Mouse (Mus musculus) midbrain, embryonic 12.5 days (tissue): Measurements from ENCODE around the gene Obscn. TPM values are rescaled to one million over a fixed set of nuclear protein-coding genes. Genes with fewer than 3 reads are reported as not detected.

ENCODE experiments used
- ATAC-seq: fragments of 200-750 bp; cut with Nextera tagmentation; 2 replicates; pipeline ENCODE4 v1.8.0; 2017; ENCODE audit warnings: low read depth, moderate TSS enrichment, moderate library complexity; ENCODE audit not compliant: low FRiP score
- H3K27ac ChIP-seq: fragments of 300-500 bp; sonication (generic); replicated peaks from 2 replicates; pipeline ENCODE4 v1.5.1; 2016; ENCODE audit warnings: mild to moderate bottlenecking
- H3K27me3 ChIP-seq: fragments of 300-500 bp; sonication (generic); 2 replicates; pipeline ENCODE4 v1.6.1; 2016; ENCODE audit warnings: mild to moderate bottlenecking
- H3K36me3 ChIP-seq: fragments of 300-500 bp; sonication (generic); 2 replicates; pipeline ENCODE4 v1.6.1; 2016
- H3K4me1 ChIP-seq: fragments of 300-500 bp; sonication (generic); 2 replicates; pipeline ENCODE4 v1.6.1; 2016
- H3K4me2 ChIP-seq: fragments of 300-500 bp; sonication (generic); replicated peaks from 2 replicates; pipeline ENCODE4 v1.6.1; 2016; ENCODE audit warnings: mild to moderate bottlenecking, moderate library complexity
- H3K4me3 ChIP-seq: fragments of 300-500 bp; sonication (generic); 2 replicates; pipeline ENCODE4 v1.5.1; 2016; ENCODE audit warnings: mild to moderate bottlenecking
- H3K9ac ChIP-seq: fragments of 300-500 bp; sonication (generic); replicated peaks from 2 replicates; pipeline ENCODE4 v1.6.1; 2016; ENCODE audit warnings: mild to moderate bottlenecking, moderate library complexity
- H3K9me3 ChIP-seq: fragments of 300-500 bp; sonication (generic); 2 replicates; pipeline ENCODE4 v1.6.1; 2016; ENCODE audit warnings: mild to moderate bottlenecking
- WGBS: fragments of 180-500 bp; shearing (Covaris S2); methylation state at CpG from one replicate; pipeline ENCODE4 v1.1.7; 2016; 5-methylcytosine and 5-hydroxymethylcytosine counted together
- polyA plus RNA-seq: library from polyadenylated mRNA; unstranded; fragments of >200 nt; fragmentation: Nextera tagmentation; extraction: Ambion mirVana; gene quantifications from 2 replicates; pipeline ENCODE4 v1.2.1, GENCODE M21; 2016

Obscn gene
- polyA plus RNA-seq, 1 experiment from 2014 or later = 0.14 TPM

DNA sequence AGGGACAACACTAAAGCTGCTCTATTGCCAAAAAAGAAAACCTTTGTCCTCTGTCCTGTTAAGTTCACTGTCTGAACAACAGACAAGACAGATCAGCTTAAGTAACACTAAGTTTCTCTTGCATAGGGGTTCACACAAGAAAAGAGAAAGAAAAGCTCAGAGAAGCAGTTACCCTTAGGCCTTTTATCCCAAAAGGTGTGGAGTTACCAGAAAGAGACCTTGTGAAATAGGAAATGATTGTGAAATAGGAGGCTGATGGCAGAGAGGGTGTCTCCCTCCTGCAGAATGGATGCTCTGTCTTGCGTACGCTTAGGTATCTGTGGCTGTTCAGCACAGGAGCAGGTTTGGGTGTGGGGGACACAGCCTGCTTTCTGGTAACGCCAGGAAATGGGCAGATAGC, 157.0 kb downstream of the Obscn start:
- Histone ChIP-seq H3K9me3 (no peaks in the 10 kb centered on the region), H3K27ac (no peak overlapping the region), H3K9ac (peak overlapping the region; percentile 97), H3K27me3 (no peaks in the 10 kb centered on the region), H3K36me3 (peaks cover 29% of the 10 kb centered on the region), H3K4me1 (peaks cover 41% of the 10 kb centered on the region), H3K4me2 (peak overlapping the region; percentile 95), H3K4me3 (peak overlapping the region; percentile 95)
- WGBS = 88% methylated on average over 3 of the region's 3 CpGs
- ATAC-seq = no peak

GRCm38 (mm10) chr11:58978706-58979030, 157.5 kb downstream of the Obscn start:
- H3K4me2 ChIP-seq = peak overlapping the region; percentile 95
- no peaks in the 10 kb centered on the region for H3K9me3 ChIP-seq
- 3% methylated on average over 5 of the region's 5 CpGs for WGBS
- H3K4me1 ChIP-seq = peaks cover 45% of the 10 kb centered on the region
- H3K9ac ChIP-seq = peak overlapping the region; percentile 97
- H3K4me3 ChIP-seq = peak overlapping the region; percentile 95
- ATAC-seq = no peak; the same call in 1 of the 2 replicates
- no peaks in the 10 kb centered on the region for H3K27me3 ChIP-seq
- no peak overlapping the region for H3K27ac ChIP-seq
- H3K36me3 ChIP-seq = peaks cover 24% of the 10 kb centered on the region

DNA sequence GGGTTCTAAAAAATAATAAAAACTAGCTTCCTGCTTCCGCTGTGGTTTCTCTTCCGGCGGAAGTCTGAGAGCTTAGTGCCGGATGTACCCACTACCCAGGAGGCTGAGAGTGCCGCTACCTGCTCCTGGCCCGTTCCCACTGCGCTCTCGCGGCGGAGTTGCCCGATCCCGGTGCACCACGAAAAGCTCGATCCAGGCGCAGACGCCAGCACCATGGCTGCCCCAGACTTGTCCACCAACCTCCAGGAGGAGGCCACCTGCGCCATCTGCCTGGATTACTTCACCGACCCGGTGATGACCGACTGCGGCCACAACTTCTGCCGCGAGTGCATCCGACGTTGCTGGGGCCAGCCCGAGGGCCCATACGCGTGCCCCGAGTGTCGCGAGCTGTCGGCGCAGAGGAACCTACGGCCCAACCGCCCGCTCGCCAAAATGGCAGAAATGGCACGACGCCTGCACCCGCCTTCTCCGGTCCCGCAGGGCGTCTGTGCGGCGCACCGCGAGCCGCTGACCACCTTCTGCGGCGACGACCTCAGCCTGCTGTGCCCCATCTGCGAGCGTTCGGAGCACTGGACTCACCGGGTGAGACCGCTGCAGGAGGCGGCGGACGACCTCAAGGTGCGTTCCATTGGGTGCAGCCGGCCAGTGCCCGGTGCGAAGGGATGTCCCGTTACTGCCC, 158.0 kb downstream of the Obscn start, which contains the start of gene Trim11:
Gene Trim11, plus strand, starts transcription at position 67 of the 679 bp plus-strand sequence.
- peak; percentile 82 for ATAC-seq
- Histone ChIP-seq H3K9ac (peak within 1 kb of the TSS; percentile 97), H3K9me3 (no peaks in the 10 kb centered on the region), H3K4me1 (peaks cover 45% of the 10 kb centered on the region), H3K4me2 (peak within 1 kb of the TSS; percentile 95), H3K27me3 (no peaks in the 10 kb centered on the region), H3K4me3 (peak within 1 kb of the TSS; percentile 95), H3K36me3 (peaks cover 21% of the 10 kb centered on the region), H3K27ac (peak within 1 kb of the TSS; percentile 75)
- WGBS = under 1% methylated on average over 64 of the region's 64 CpGs

DNA sequence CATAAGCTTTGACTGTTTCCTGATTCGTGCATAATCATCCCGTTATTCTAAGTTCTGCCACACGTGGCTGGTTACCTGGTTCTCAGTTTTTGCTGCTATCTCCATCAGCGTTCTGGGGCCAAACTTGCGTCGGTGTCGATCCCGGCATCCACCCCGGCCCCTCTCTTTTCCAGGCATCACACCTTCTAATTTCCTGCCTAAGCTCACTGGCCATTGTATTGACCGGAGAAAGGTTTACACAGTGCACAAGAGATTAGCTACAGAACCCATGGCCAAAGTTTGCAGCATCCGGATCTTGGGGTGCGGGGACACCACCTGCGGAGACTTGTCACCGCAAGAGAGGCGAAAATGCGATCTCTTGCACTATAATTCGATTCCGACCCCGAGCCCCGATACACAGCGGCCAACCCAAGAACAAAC, 158.6 kb downstream of the Obscn start:
- Histone ChIP-seq H3K4me2 (peak overlapping the region; percentile 95), H3K9me3 (no peaks in the 10 kb centered on the region), H3K4me1 (peaks cover 45% of the 10 kb centered on the region), H3K36me3 (peaks cover 16% of the 10 kb centered on the region), H3K4me3 (peak overlapping the region; percentile 95), H3K27me3 (no peaks in the 10 kb centered on the region), H3K27ac (peak overlapping the region; percentile 75), H3K9ac (peak overlapping the region; percentile 97)
- WGBS = under 1% methylated on average over 21 of the region's 21 CpGs
- ATAC-seq = 0 out of 2 replicates have a peak, but pooled peaks have one; percentile 11

DNA sequence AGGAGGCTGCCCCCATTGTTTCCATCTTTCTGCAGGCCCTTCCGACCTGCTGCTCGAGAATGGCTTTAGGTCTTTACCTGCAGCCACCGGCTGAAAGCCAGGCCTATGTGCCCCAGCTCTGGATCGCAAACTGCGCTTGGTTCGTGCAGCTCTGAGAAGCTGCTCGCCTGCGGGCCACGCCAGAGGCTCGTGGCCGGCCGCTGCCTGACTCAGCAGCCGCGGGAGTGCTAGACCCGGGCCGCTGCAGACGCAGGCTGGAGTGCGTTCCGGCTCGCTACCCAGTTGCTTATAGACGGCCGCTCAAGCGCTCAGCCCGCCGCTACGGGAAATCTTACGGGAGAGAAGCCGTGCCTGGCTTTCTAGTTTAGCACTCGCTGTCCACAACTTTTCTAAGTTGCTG, 159.1 kb downstream of the Obscn start:
- H3K4me1 ChIP-seq = peaks cover 45% of the 10 kb centered on the region
- peak overlapping the region; percentile 95 for H3K4me3 ChIP-seq
- peak overlapping the region; percentile 97 for H3K9ac ChIP-seq
- H3K27ac ChIP-seq = peak overlapping the region; percentile 75
- H3K9me3 ChIP-seq = no peaks in the 10 kb centered on the region
- peaks cover 15% of the 10 kb centered on the region for H3K36me3 ChIP-seq
- ATAC-seq = no peak
- H3K4me2 ChIP-seq = peak overlapping the region; percentile 95
- WGBS = under 1% methylated on average over 29 of the region's 29 CpGs
- no peaks in the 10 kb centered on the region for H3K27me3 ChIP-seq

DNA sequence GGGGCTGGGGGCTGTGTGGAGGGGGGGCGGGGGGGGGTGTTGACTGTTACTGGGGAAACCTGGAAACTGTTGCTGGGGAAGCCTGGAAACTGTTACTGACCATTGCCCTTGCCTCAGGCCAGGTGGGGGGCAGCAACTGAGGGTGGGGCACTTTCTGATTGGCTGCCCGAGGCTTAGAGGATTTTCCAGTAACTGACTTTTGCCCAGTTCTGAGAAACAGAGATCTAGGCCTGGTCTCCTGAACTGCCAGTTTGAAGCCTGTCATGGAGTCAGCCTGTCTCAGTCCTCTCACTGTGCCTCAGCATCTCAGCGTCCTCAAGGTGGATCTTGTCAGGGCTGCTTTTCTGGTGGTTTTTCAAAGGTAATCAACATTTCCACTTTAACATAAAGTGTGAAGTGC, 161.8 kb downstream of the Obscn start:
- H3K36me3 ChIP-seq = peaks cover 24% of the 10 kb centered on the region
- WGBS = 89% methylated on average over 3 of the region's 3 CpGs

GRCm38 (mm10) chr11:58971796-58972195, 164.4 kb downstream of the Obscn start:
- Histone ChIP-seq H3K9me3 (no peaks in the 10 kb centered on the region), H3K4me3 (no peak overlapping the region), H3K9ac (no peak overlapping the region), H3K27ac (no peak overlapping the region), H3K36me3 (peaks cover 35% of the 10 kb centered on the region), H3K4me1 (peaks cover 14% of the 10 kb centered on the region), H3K4me2 (no peak overlapping the region), H3K27me3 (no peaks in the 10 kb centered on the region)
- no peak for ATAC-seq
- WGBS = 92% methylated on average over 3 of the region's 3 CpGs

More for the DNA sequence above, 161.8 kb downstream of the Obscn start:
- Histone ChIP-seq H3K4me3 (no peak overlapping the region), H3K9me3 (no peaks in the 10 kb centered on the region), H3K27me3 (no peaks in the 10 kb centered on the region), H3K27ac (no peak overlapping the region), H3K4me1 (peaks cover 28% of the 10 kb centered on the region), H3K9ac (no peak overlapping the region), H3K4me2 (no peak overlapping the region)
- ATAC-seq = no peak

DNA sequence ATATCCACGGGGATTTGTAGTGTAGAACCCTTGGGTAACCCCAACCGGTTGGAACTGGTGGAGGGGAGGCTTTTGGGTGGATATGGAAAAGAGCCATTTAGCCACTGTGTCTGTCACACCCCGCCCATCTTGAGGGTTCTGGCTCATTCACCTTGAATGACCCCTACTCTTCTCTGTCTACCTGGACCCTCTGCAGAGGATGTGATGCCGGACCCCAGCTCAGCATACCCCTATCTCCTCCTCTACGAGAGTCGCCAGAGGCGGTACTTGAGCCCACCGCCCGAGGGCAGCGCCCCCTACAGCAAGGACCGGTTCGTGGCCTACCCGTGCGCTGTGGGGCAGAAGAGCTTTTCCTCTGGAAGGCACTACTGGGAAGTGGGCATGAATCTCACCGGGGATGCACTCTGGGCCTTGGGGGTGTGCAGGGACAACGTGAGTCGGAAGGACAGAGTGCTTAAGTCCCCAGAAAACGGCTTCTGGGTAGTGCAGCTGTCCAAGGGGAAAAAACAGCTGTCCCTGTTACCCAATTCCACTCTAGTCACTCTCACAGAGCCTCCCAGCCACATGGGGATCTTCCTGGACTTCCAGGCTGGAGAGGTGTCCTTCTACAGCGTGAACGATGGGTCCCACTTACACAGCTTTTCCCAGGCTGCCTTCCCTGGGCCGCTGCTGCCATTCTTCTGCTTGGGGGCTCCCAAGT, 165.2 kb downstream of the Obscn start:
- Histone ChIP-seq H3K27ac (no peak overlapping the region), H3K4me3 (no peak overlapping the region), H3K36me3 (peaks cover 35% of the 10 kb centered on the region), H3K4me1 (peaks cover 11% of the 10 kb centered on the region; the same call in 1 of the 2 replicates), H3K9me3 (no peaks in the 10 kb centered on the region), H3K27me3 (no peaks in the 10 kb centered on the region), H3K4me2 (no peak overlapping the region), H3K9ac (no peak overlapping the region)
- no peak for ATAC-seq
- WGBS = 88% methylated on average over 21 of the region's 21 CpGs

DNA sequence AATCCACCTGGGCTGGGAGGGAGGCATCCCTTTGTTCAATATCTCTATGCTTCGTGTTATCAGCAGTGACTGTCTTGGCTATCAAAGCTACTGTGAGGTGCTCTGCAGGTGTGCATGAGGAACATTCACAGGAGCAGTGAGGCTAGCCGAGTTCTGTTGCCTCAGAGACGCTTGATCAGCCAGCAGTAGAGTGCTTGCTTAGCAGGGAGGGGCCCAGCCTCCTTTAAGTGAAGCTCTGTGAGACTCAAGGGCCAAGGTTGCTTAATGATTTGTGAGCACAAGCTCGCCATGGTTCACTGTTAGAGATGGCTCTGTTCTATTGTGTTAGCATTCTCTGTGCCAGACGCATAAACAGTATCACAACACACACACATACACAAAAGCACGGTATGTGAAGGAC, 166.5 kb downstream of the Obscn start:
- H3K4me3 ChIP-seq = no peak overlapping the region
- no peaks in the 10 kb centered on the region for H3K9me3 ChIP-seq
- H3K4me2 ChIP-seq = no peak overlapping the region
- 77% methylated on average over 6 of the region's 6 CpGs for WGBS
- no peak overlapping the region for H3K9ac ChIP-seq
- H3K27ac ChIP-seq = no peak overlapping the region
- H3K36me3 ChIP-seq = peaks cover 31% of the 10 kb centered on the region
- H3K4me1 ChIP-seq = peaks cover 13% of the 10 kb centered on the region; the same call in 1 of the 2 replicates
- no peaks in the 10 kb centered on the region for H3K27me3 ChIP-seq
- ATAC-seq = no peak

DNA sequence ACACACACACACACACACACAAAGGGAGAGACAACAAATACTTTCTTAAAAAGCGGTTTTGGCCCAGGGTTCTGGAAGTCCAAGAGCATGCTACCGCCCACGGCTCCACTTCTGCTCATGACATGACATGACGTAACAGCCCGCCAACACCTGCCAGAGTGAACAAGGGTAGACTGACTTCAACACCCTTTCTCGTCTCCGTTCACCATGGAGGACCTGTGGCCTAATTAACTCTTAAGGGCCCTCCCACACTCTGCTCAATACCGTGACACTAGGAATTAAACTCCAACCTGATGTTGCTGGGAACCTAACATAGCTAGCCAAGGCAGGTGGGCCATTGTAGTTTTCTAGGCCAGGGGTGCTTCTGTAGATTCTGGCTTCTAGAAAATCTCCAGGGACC, 167.2 kb downstream of the Obscn start:
- H3K4me2 ChIP-seq = no peak overlapping the region
- H3K4me3 ChIP-seq = no peak overlapping the region
- no peak overlapping the region for H3K27ac ChIP-seq
- no peak for ATAC-seq
- H3K9ac ChIP-seq = no peak overlapping the region
- H3K36me3 ChIP-seq = peaks cover 31% of the 10 kb centered on the region
- peaks cover 3% of the 10 kb centered on the region; the same call in 1 of the 2 replicates for H3K27me3 ChIP-seq
- peaks cover 11% of the 10 kb centered on the region; the same call in 1 of the 2 replicates for H3K4me1 ChIP-seq
- 88% methylated on average over 8 of the region's 8 CpGs for WGBS
- no peaks in the 10 kb centered on the region for H3K9me3 ChIP-seq

DNA sequence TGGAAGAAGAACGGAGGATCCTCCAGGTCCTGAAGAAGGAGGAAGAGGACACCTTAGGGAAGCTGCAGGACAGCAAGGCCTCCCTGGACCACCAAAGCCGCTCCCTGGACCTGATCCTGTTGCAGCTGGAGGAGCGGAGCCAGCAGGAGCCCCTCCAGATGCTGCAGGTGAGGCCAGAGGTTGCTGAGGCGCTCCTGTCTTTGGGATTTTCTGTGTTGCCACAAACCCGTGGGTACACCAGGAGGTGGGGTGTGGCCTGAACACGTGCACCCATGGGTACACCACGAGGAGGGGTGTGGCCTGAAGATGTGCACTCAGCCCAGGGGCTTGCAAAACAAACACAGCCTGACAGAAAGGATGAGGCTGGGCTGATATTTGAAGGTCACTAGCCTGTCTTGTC, 167.7 kb downstream of the Obscn start:
- H3K36me3 ChIP-seq = peaks cover 31% of the 10 kb centered on the region
- no peaks in the 10 kb centered on the region for H3K9me3 ChIP-seq
- ATAC-seq = no peak
- no peak overlapping the region for H3K9ac ChIP-seq
- no peak overlapping the region for H3K27ac ChIP-seq
- no peak overlapping the region for H3K4me2 ChIP-seq
- H3K4me3 ChIP-seq = no peak overlapping the region
- H3K4me1 ChIP-seq = peaks cover 10% of the 10 kb centered on the region
- WGBS = 87% methylated on average over 7 of the region's 7 CpGs
- peaks cover 8% of the 10 kb centered on the region for H3K27me3 ChIP-seq

GRCm38 (mm10) chr11:58967346-58967745, 168.9 kb downstream of the Obscn start:
- Histone ChIP-seq H3K9me3 (no peaks in the 10 kb centered on the region), H3K27ac (no peak overlapping the region)
- WGBS = 100% methylated on average over 1 of the region's 1 CpGs

More at GRCm38 (mm10) chr11:58967346-58967745, 168.9 kb downstream of the Obscn start:
- Histone ChIP-seq H3K9ac (no peak overlapping the region), H3K4me3 (no peak overlapping the region), H3K4me2 (no peak overlapping the region), H3K27me3 (peaks cover 17% of the 10 kb centered on the region), H3K4me1 (peaks cover 12% of the 10 kb centered on the region), H3K36me3 (peaks cover 28% of the 10 kb centered on the region)
- no peak for ATAC-seq
